Mouse (Mus musculus) myocyte (in vitro differentiated cells): ENCODE measurements at regions not wholly inside any gene's neighbourhood (a gene's known extent, or its start where the extent isn't known, plus 50 kb on each side); places are given as distances from the start of the nearest gene placed in this dataset.

Source experiments
- E2F4 ChIP-seq: IDR thresholded peaks from one replicate; pipeline ENCODE4 v1.6.1; 2011; ENCODE audit warnings: mild to moderate bottlenecking, control low read depth, moderate library complexity; ENCODE audit not compliant: insufficient read depth
- MAX ChIP-seq: IDR thresholded peaks from one replicate; pipeline ENCODE4 v1.6.1; 2011; ENCODE audit warnings: low read depth, mild to moderate bottlenecking, control low read depth
- MYOD1 ChIP-seq, 3 experiments: IDR thresholded peaks; one replicate each; pipeline ENCODE4 v1.6.1; 2011; ENCODE audit warnings: control low read depth in 2 of 3, low read depth in 2 of 3, mild to moderate bottlenecking in 2 of 3, moderate library complexity in 1 of 3; ENCODE audit not compliant: insufficient read length in 2 of 3, control insufficient read depth in 1 of 3
- POLR2A ChIP-seq: IDR thresholded peaks from one replicate; pipeline ENCODE4 v1.6.1; 2011; ENCODE audit warnings: low read depth, mild to moderate bottlenecking, control low read depth, moderate library complexity; ENCODE audit not compliant: insufficient read length
- POLR2AphosphoS2 ChIP-seq: IDR thresholded peaks from one replicate; pipeline ENCODE4 v1.6.1; 2011; ENCODE audit warnings: low read depth, control low read depth; ENCODE audit not compliant: insufficient read length
- USF1 ChIP-seq: IDR thresholded peaks from one replicate; pipeline ENCODE4 v1.6.1; 2011; ENCODE audit warnings: low read depth, mild to moderate bottlenecking, control low read depth, moderate library complexity

DNA sequence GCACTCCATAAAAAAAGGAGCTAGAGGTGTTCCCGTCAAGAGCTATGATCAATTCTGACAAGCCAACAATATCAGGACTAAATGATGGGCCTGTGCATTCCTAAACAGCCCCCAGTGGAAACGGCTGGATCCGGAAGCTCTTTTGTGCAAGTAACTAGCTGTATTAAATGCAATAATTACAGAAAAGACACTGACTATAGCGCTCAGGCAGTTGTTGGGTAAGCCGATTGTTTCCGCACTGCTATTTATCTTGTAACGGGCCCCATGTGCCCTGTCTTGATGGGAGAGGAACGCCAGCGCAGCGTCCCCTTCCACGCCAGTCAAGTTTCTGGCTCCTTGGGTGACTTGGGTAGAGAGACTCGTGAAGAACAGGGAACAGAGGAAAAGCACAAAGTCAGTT lies 142.4 kb upstream of the Sp8 start:
- no peak for TF ChIP-seq MYOD1 (IDR thresholded peaks at IDR 0.05; ENCODE audit: control insufficient read depth in 1 of 3, insufficient read length in 2 of 3, low read depth in 2 of 3)
- TF ChIP-seq POLR2A, result no peak
- TF ChIP-seq MAX, result no peak
- TF ChIP-seq USF1, result no peak
- TF ChIP-seq POLR2AphosphoS2, result no peak
- no peak for TF ChIP-seq E2F4
